Mouse (Mus musculus) adrenal gland, postnatal 4 days (tissue): ENCODE data around the gene Ttc8. TPM values are rescaled to one million over a fixed set of nuclear protein-coding genes. Genes with fewer than 3 reads are reported as not detected.
"Not testable (repeated sequence)": the region's sequence is repeated elsewhere in the genome, so short reads cannot be mapped to it uniquely, and the experiment has no call there.

Experiments
- DNase-seq, 2 experiments: peaks; one replicate each; pipeline ENCODE4 v3.0.0; 2021 to 2022; ENCODE audit warnings: low spot score in 2 of 2, mixed read lengths in 2 of 2
- long read RNA-seq, 2 experiments: library from polyadenylated mRNA; stranded (forward); transcript quantifications; one replicate each; pipeline ENCODE4 v2.0.0; 2021
- total RNA-seq, 2 experiments: library from RNA; stranded (reverse); gene quantifications; 2 replicates each; pipeline ENCODE4 v1.2.3; 2021

The Ttc8 gene
- 10 to 100 TPM; 31.0 to 33.5 TPM for total RNA-seq
- long read RNA-seq, experiment 1, transcript Ttc8-202 (14 exons, 2,272 nt) = major isoform, 10 of 12 reads
- long read RNA-seq, experiment 1, partial matches to known transcripts = 1 of 12 reads
- long read RNA-seq, experiment 1, other reads (novel, unspliced or antisense) = 1 of 12 reads
- long read RNA-seq, experiment 2, transcript Ttc8-202 (14 exons, 2,272 nt) = major isoform, 41 of 47 reads
- long read RNA-seq, experiment 2, partial matches to known transcripts = 1 of 47 reads
- long read RNA-seq, experiment 2, other reads (novel, unspliced or antisense) = 3 of 47 reads

- DNase-seq = peak; percentile 69 to 74
These were observed at the start of gene Ttc8 for GRCm38 (mm10) chr12:98920194-98920991. Gene Ttc8 (plus strand): TSS chr12:98920574.

- no peak for DNase-seq
These were observed 47.5 kb upstream of the Ttc8 start for GRCm38 (mm10) chr12:98872836-98873235.

- DNase-seq = no peak
These were observed 45.2 kb upstream of the Ttc8 start for GRCm38 (mm10) chr12:98875216-98875615.

DNA sequence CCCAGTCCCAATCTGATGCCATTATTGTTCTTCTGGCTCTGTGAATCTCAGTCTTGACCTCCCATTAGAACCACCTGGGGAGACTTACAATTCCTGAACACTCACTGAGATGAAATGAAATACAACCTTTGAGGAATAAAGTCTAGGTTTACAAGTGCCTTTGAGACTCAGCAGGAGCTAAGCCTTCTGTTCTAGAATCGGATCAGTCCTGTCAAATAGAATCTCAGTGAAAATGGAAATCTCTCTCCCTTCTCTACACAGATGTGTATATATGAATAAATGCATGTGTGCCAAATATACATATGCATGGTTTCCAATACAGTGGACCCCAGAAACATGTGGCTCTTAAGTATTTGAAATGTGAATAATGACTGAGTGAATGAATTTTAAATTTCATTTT lies 41.7 kb upstream of the Ttc8 start:
- DNase-seq = no peak

DNA sequence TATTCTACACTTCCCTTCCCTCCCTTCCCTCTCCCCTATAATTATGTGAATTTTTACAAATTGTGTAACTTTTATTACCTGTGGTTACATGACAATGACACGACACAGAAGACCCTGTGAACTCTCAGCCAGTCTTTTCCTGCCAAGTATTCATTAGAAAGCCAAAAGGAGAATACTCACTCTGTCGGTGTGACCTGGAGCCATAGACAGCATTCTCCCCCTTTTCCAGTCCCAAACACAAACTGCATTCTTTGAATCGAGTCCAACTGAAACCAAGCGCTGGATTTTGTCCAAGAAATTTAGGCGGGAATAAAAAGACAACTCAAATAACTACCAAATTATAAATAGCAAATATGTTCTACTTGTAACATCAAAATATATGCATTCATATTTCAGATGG lies 38.6 kb upstream of the Ttc8 start:
- no peak for DNase-seq

DNA sequence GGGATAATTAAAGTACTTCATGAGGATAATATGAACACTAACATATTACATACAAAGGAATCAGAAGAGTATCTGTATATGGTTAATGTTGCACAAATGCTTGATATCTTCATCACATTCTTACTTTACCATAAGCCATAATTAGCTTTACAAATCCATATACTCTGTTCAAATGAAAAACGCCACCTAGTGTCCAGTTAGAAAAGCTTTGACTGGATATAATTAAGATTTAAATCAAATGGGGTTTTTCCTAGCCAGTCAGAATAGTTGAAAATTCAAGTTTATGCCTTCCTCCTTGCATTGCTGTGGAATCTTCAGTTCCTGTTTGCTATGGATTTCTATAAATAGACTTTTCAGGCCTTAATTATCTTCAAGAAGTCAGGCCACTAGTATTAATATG lies 35.9 kb upstream of the Ttc8 start:
- DNase-seq = no peak

- DNase-seq = no peak
These were observed 23.6 kb upstream of the Ttc8 start for GRCm38 (mm10) chr12:98896761-98897160.

- DNase-seq = no peak
These were observed 20.7 kb upstream of the Ttc8 start for GRCm38 (mm10) chr12:98899676-98900075.

DNA sequence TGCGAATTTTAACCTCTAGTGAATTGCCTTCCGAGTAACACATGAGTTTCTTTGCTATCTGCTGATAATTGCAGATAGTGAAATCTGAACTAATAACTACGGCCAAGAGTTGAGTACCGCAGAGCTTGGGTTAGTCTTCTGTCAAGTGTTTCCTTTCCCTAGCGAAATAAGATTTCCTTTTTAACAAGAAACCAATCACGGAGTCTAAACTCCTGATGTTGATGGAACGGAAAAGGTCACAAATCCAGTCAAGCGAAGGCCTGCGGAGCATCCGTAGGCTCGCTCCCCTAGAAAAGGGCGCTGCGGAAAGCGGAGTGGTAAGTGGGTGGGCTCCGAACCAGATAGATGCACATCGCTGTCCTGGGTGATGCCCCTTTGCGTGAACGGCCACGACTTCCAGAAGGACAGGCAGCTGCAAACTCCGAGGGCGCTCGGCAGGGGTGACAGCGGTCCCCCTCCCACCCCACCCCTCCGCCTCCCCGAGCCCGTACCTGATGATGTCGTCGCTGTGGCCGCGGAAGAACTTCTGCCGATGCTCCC lies 20.0 kb upstream of the Ttc8 start:
- DNase-seq = no peak

GRCm38 (mm10) chr12:98900881-98901801 lies 19.2 kb upstream of the Ttc8 start, which contains the start of gene Eml5:
Gene Eml5 (minus strand): TSS chr12:98901484.
- DNase-seq = peak; percentile 59 to 65

DNA sequence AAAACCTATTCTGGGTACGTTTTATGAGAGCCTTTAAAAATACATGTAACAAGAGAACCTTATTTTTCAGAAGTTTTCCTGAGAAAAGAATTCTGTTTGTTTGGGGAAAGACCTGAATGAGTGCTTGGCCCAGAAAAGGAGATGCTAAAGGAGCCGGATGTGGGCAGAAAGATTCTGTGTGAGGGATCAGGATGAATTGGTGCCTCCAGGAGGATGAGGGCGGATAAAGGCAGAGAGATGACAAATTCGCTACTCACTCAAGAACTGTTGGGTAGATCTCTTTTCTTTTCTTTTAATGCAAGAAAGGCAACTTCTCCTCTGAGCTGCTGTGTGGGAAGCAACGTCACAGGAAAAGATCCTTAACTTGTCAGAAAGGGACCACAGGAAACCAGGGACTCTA lies 14.9 kb upstream of the Ttc8 start:
- no peak for DNase-seq

DNA sequence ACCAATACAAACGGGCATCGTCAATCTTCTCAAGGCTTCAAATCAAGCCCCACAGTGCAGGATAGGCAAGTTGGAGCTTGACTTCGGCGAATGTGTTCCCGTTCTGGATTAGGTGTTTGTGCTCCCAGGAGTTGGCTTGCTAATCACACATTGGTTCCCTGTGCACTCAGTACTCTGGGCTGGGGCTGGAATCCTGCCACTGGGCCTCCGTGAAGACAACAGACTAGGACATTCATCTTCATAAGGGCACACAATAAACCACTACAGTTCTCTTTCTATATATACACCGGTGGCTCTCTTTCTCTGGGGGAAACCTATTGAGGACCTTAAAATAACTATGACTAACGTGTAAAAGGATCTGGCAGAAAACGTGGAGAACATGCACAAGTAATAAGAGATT lies 10.3 kb upstream of the Ttc8 start:
- no peak for DNase-seq

DNA sequence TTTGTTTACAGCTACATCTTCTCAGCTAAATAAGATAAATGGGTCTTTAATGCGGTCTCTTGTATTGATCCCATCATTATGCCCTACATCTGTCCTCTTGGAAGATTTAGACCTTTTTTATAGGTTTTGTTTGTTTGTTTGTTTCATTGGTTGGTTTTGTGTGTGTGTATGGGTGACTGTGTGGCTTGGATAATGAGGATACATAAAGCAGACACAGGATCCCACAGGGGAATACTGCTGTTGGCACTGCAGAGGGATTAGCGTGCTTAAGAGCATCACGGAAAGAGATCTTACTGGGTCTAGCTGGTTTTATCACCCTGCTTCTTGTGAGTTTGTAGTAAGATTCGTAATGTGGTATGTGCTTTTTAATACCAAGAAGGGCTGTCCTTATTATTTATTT lies 10.8 kb downstream of the Ttc8 start:
- no peak for DNase-seq

- DNase-seq = no peak
These were observed 12.1 kb downstream of the Ttc8 start for GRCm38 (mm10) chr12:98932441-98932840.

- DNase-seq = no peak
These were observed 12.5 kb downstream of the Ttc8 start for GRCm38 (mm10) chr12:98932856-98933255.

DNA sequence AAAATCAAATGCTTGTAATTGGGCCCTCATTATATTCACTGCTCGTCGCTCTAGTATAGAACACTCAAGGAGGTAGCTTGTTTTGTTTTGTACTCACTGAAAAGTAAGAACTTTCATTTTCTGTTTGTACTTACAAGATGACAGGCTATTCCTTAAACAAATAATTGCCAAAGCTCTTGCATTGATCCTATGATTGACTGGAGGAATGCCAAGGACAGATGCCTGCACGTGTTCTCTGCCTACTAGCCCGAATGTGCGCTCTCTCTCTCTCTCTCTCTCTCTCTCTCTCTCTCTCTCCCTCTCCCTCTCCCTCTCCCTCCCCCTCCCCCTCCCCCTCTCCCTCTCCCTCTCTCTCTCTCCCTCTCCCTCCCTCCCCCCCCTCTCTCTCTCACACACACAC lies 30.9 kb downstream of the Ttc8 start:
- not testable (repeated sequence) for DNase-seq

DNA sequence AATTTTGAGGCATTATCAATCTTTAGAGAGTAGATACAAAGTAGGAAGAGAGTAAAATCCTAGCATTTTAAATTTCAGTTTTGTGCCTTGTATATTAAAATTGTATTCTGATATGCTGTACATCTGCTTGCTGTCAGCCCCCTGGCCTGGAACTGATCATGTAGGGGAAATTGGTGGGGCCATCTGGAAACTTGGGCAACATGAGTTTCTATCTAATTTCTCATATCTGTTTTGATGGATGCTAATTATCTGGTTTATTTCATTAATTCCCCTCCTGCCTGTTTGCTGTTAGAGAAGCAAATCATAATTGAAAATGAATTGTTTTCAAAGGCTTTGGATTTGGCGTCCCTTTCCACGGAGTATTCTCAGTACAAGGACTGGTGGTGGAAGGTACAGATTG lies 36.6 kb downstream of the Ttc8 start:
- no peak for DNase-seq

- no peak for DNase-seq
These were observed 37.1 kb downstream of the Ttc8 start for GRCm38 (mm10) chr12:98957455-98957854.

- DNase-seq = no peak
These were observed 40.6 kb downstream of the Ttc8 start for GRCm38 (mm10) chr12:98961008-98961407.

GRCm38 (mm10) chr12:98961415-98961814 lies 41.0 kb downstream of the Ttc8 start:
- no peak for DNase-seq

GRCm38 (mm10) chr12:98965441-98966135 lies 45.2 kb downstream of the Ttc8 start:
- DNase-seq = no peak
